Mouse (Mus musculus) heart, embryonic 10.5 days (tissue): ENCODE data around the gene Elf5. TPM values are rescaled to one million over a fixed set of nuclear protein-coding genes. Genes with fewer than 3 reads are reported as not detected.

Source experiments
- DNase-seq: peaks from one replicate; pipeline ENCODE4 v3.0.0-alpha.2; 2017; ENCODE audit warnings: low spot score
- H3K27ac ChIP-seq: fragments of 300-500 bp; sonication (generic); 2 replicates; pipeline ENCODE4 v1.5.1; 2016; ENCODE audit warnings: mild to moderate bottlenecking
- H3K27me3 ChIP-seq: fragments of 300-500 bp; sonication (generic); 2 replicates; pipeline ENCODE4 v1.6.1; 2016; ENCODE audit warnings: mild to moderate bottlenecking; ENCODE audit not compliant: poor library complexity, insufficient read depth, severe bottlenecking
- H3K36me3 ChIP-seq: fragments of 300-500 bp; sonication (generic); 2 replicates; pipeline ENCODE4 v1.6.1; 2016; ENCODE audit warnings: mild to moderate bottlenecking, moderate library complexity
- H3K4me1 ChIP-seq: fragments of 300-500 bp; sonication (generic); 2 replicates; pipeline ENCODE4 v1.6.1; 2016; ENCODE audit warnings: mild to moderate bottlenecking
- H3K4me3 ChIP-seq: fragments of 300-500 bp; sonication (generic); 2 replicates; pipeline ENCODE4 v1.5.1; 2016; ENCODE audit warnings: mild to moderate bottlenecking, moderate library complexity
- H3K9me3 ChIP-seq: fragments of 300-500 bp; sonication (generic); 2 replicates; pipeline ENCODE4 v1.6.1; 2016; ENCODE audit warnings: mild to moderate bottlenecking, moderate library complexity
- WGBS: fragments of 180-500 bp; shearing (Covaris S2); methylation state at CpG from one replicate; pipeline ENCODE4 v1.1.7; 2016; 5-methylcytosine and 5-hydroxymethylcytosine counted together
- polyA plus RNA-seq: library from polyadenylated mRNA; unstranded; fragments of >200 nt; fragmentation: Nextera tagmentation; extraction: Ambion mirVana; gene quantifications from 2 replicates; pipeline ENCODE4 v1.2.1, GENCODE M21; 2016

Elf5 gene
- polyA plus RNA-seq, 1 experiment from 2014 or later, result not detected

GRCm38 (mm10) chr2:103462746-103463145 lies 51.3 kb downstream of the Elf5 start:
- DNase-seq, result no peak
- 87% methylated on average over 5 of the region's 5 CpGs for WGBS
- Histone ChIP-seq H3K27ac (no peak overlapping the region), H3K4me1 (peaks cover 3% of the 10 kb centered on the region; the same call in 1 of the 2 replicates), H3K9me3 (no peaks in the 10 kb centered on the region), H3K36me3 (peaks cover 91% of the 10 kb centered on the region), H3K4me3 (no peak overlapping the region), H3K27me3 (no peaks in the 10 kb centered on the region)

- no peak overlapping the region for H3K4me3 ChIP-seq
- H3K27me3 ChIP-seq, result no peaks in the 10 kb centered on the region
- DNase-seq, result no peak
- H3K9me3 ChIP-seq, result no peaks in the 10 kb centered on the region
- H3K36me3 ChIP-seq, result peaks cover 81% of the 10 kb centered on the region
- 92% methylated on average over 8 of the region's 8 CpGs for WGBS
- peaks cover 6% of the 10 kb centered on the region; the same call in 1 of the 2 replicates for H3K4me1 ChIP-seq
- no peak overlapping the region for H3K27ac ChIP-seq
Observed at GRCm38 (mm10) chr2:103464524-103464923, 53.0 kb downstream of the Elf5 start.

GRCm38 (mm10) chr2:103465429-103465828 lies 53.9 kb downstream of the Elf5 start:
- H3K36me3 ChIP-seq, result peaks cover 81% of the 10 kb centered on the region
- no peaks in the 10 kb centered on the region for H3K27me3 ChIP-seq
- H3K27ac ChIP-seq, result no peak overlapping the region
- DNase-seq, result no peak
- 90% methylated on average over 11 of the region's 11 CpGs for WGBS
- H3K4me1 ChIP-seq, result peaks cover 6% of the 10 kb centered on the region; the same call in 1 of the 2 replicates
- no peak overlapping the region for H3K4me3 ChIP-seq
- no peaks in the 10 kb centered on the region for H3K9me3 ChIP-seq

- Histone ChIP-seq H3K27me3 (no peaks in the 10 kb centered on the region), H3K4me3 (no peak overlapping the region), H3K27ac (no peak overlapping the region), H3K4me1 (peaks cover 3% of the 10 kb centered on the region; the same call in 1 of the 2 replicates), H3K36me3 (peaks cover 81% of the 10 kb centered on the region), H3K9me3 (no peaks in the 10 kb centered on the region)
- DNase-seq, result no peak
- WGBS, result 90% methylated on average over 3 of the region's 3 CpGs
Observed at GRCm38 (mm10) chr2:103466272-103466671, 54.8 kb downstream of the Elf5 start.

GRCm38 (mm10) chr2:103466984-103467588 lies 55.6 kb downstream of the Elf5 start:
- H3K36me3 ChIP-seq, result peaks cover 81% of the 10 kb centered on the region

GRCm38 (mm10) chr2:103473362-103473761 lies 61.9 kb downstream of the Elf5 start:
- Histone ChIP-seq H3K4me3 (no peak overlapping the region), H3K27ac (no peak overlapping the region), H3K9me3 (no peaks in the 10 kb centered on the region), H3K4me1 (0 out of 2 replicates have a peak, but pooled peaks cover 5% of the 10 kb centered on the region), H3K27me3 (no peaks in the 10 kb centered on the region), H3K36me3 (peaks cover 66% of the 10 kb centered on the region)
- WGBS, result 92% methylated on average over 3 of the region's 3 CpGs
- peak; percentile 41 for DNase-seq

More at GRCm38 (mm10) chr2:103466984-103467588, 55.6 kb downstream of the Elf5 start:
- Histone ChIP-seq H3K9me3 (no peaks in the 10 kb centered on the region), H3K27ac (no peak overlapping the region), H3K27me3 (no peaks in the 10 kb centered on the region), H3K4me3 (no peak overlapping the region), H3K4me1 (0 out of 2 replicates have a peak, but pooled peaks cover 3% of the 10 kb centered on the region)
- DNase-seq, result no peak
- WGBS, result 85% methylated on average over 10 of the region's 10 CpGs

- Histone ChIP-seq H3K4me3 (no peak overlapping the region), H3K4me1 (0 out of 2 replicates have a peak, but pooled peaks cover 3% of the 10 kb centered on the region), H3K9me3 (no peaks in the 10 kb centered on the region), H3K36me3 (peaks cover 44% of the 10 kb centered on the region), H3K27ac (no peak overlapping the region), H3K27me3 (no peaks in the 10 kb centered on the region)
- 84% methylated on average over 2 of the region's 2 CpGs for whole genome bisulfite sequencing
- DNase-seq, result no peak
Observed at GRCm38 (mm10) chr2:103476180-103476579, 64.7 kb downstream of the Elf5 start.

- H3K36me3 ChIP-seq, result peaks cover 40% of the 10 kb centered on the region
- 0 out of 2 replicates have a peak, but pooled peaks cover 3% of the 10 kb centered on the region for H3K4me1 ChIP-seq
- H3K9me3 ChIP-seq, result no peaks in the 10 kb centered on the region
- no peaks in the 10 kb centered on the region for H3K27me3 ChIP-seq
- no peak for DNase-seq
- H3K4me3 ChIP-seq, result no peak overlapping the region
- no peak overlapping the region for H3K27ac ChIP-seq
- WGBS, result 68% methylated on average over 11 of the region's 11 CpGs
Observed at GRCm38 (mm10) chr2:103476657-103477056, 65.2 kb downstream of the Elf5 start.

GRCm38 (mm10) chr2:103477456-103477855 lies 66.0 kb downstream of the Elf5 start:
- 69% methylated on average over 4 of the region's 4 CpGs for WGBS
- no peak for DNase-seq
- Histone ChIP-seq H3K27me3 (no peaks in the 10 kb centered on the region), H3K36me3 (peaks cover 34% of the 10 kb centered on the region), H3K4me1 (0 out of 2 replicates have a peak, but pooled peaks cover 6% of the 10 kb centered on the region), H3K27ac (no peak overlapping the region), H3K4me3 (no peak overlapping the region), H3K9me3 (no peaks in the 10 kb centered on the region)

GRCm38 (mm10) chr2:103478326-103478725 lies 66.8 kb downstream of the Elf5 start:
- H3K27me3 ChIP-seq, result no peaks in the 10 kb centered on the region
- H3K4me1 ChIP-seq, result peaks cover 8% of the 10 kb centered on the region; the same call in 1 of the 2 replicates
- H3K9me3 ChIP-seq, result no peaks in the 10 kb centered on the region
- WGBS, result 93% methylated on average over 3 of the region's 3 CpGs
- H3K4me3 ChIP-seq, result no peak overlapping the region
- no peak for DNase-seq
- no peak overlapping the region for H3K27ac ChIP-seq
- H3K36me3 ChIP-seq, result peaks cover 26% of the 10 kb centered on the region

GRCm38 (mm10) chr2:103480240-103480639 lies 68.8 kb downstream of the Elf5 start:
- H3K4me3 ChIP-seq, result no peak overlapping the region
- peaks cover 18% of the 10 kb centered on the region for H3K4me1 ChIP-seq
- peak overlapping the region; percentile 26; the same call in 1 of the 2 replicates for H3K27ac ChIP-seq

GRCm38 (mm10) chr2:103480871-103481270 lies 69.4 kb downstream of the Elf5 start:
- DNase-seq, result no peak
- H3K27ac ChIP-seq, result peak overlapping the region; percentile 26; the same call in 1 of the 2 replicates

More at GRCm38 (mm10) chr2:103480240-103480639, 68.8 kb downstream of the Elf5 start:
- no peaks in the 10 kb centered on the region for H3K9me3 ChIP-seq
- 79% methylated on average over 8 of the region's 8 CpGs for WGBS
- no peaks in the 10 kb centered on the region for H3K27me3 ChIP-seq
- no peak for DNase-seq
- peaks cover 6% of the 10 kb centered on the region for H3K36me3 ChIP-seq

GRCm38 (mm10) chr2:103481314-103482231 lies 70.1 kb downstream of the Elf5 start:
- no peaks in the 10 kb centered on the region for H3K27me3 ChIP-seq
- WGBS, result 78% methylated on average over 11 of the region's 11 CpGs
- no peak overlapping the region for H3K4me3 ChIP-seq
- DNase-seq, result no peak
- no peaks in the 10 kb centered on the region for H3K36me3 ChIP-seq
- no peak overlapping the region for H3K27ac ChIP-seq
- peaks cover 16% of the 10 kb centered on the region for H3K4me1 ChIP-seq
- no peaks in the 10 kb centered on the region for H3K9me3 ChIP-seq

More at GRCm38 (mm10) chr2:103480871-103481270, 69.4 kb downstream of the Elf5 start:
- H3K9me3 ChIP-seq, result no peaks in the 10 kb centered on the region
- peaks cover 18% of the 10 kb centered on the region for H3K4me1 ChIP-seq
- WGBS, result 90% methylated on average over 4 of the region's 4 CpGs
- 0 out of 2 replicates have a peak, but pooled peaks cover under 1% of the 10 kb centered on the region for H3K36me3 ChIP-seq
- H3K4me3 ChIP-seq, result no peak overlapping the region
- no peaks in the 10 kb centered on the region for H3K27me3 ChIP-seq
